Mouse (Mus musculus): ENCODE results near the gene Ctsz. TPM values are rescaled to one million over a fixed set of nuclear protein-coding genes. Genes with fewer than 3 reads are reported as not detected.

Ctsz gene
- polyA plus RNA-seq, 1 experiment from 2014 or later = 116 TPM

DNA sequence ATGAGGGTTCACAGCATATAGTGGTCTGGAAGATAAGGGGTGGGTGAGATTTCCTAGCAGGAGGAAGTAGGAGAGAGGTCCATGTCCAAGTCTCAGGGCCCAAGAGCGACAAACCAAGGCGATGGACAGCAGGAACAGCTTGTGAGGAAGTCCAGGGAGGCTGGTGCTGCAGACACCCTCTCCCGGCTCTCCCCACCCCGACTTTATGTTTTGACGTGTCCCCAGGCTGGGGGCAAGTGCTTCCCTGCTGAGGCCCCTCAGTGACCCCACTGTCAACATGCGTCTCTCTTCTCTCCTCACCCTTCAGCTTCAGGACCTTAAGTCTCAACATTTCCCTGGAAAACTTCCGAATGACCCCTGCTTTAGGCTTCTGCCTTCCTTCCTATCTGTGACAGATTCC lies 25.7 kb downstream of the Ctsz start:
- H3K27me3 ChIP-seq (ENCODE audit: low read depth, poor library complexity, severe bottlenecking) = no peaks in the 10 kb centered on the region
- H3K9me3 ChIP-seq (replicated peaks) = no peaks in the 10 kb centered on the region
- no peak overlapping the region for H3K27ac ChIP-seq (replicated peaks)
- peaks cover 6% of the 10 kb centered on the region; the same call in 1 of the 2 replicates for H3K36me3 ChIP-seq
- DNase-seq (ENCODE audit: low spot score) = no peak
- WGBS = 74% methylated on average over 7 of the region's 7 CpGs
- peaks cover 16% of the 10 kb centered on the region for H3K4me1 ChIP-seq
- no peak overlapping the region for H3K4me3 ChIP-seq

- WGBS = 68% methylated on average over 2 of the region's 2 CpGs
- no peak overlapping the region for H3K27ac ChIP-seq (replicated peaks)
- H3K36me3 ChIP-seq = no peaks in the 10 kb centered on the region
- H3K4me1 ChIP-seq = no peaks in the 10 kb centered on the region
- no peak for DNase-seq (ENCODE audit: low spot score)
- H3K27me3 ChIP-seq (ENCODE audit: low read depth, poor library complexity, severe bottlenecking) = no peaks in the 10 kb centered on the region
- H3K9me3 ChIP-seq (replicated peaks) = no peaks in the 10 kb centered on the region
- H3K4me3 ChIP-seq = no peak overlapping the region
These were observed 28.6 kb downstream of the Ctsz start for GRCm38 (mm10) chr2:174410222-174410621.

- H3K4me1 ChIP-seq = no peaks in the 10 kb centered on the region
- no peaks in the 10 kb centered on the region for H3K36me3 ChIP-seq
- H3K4me3 ChIP-seq = no peak overlapping the region
- H3K9me3 ChIP-seq (replicated peaks) = no peaks in the 10 kb centered on the region
- no peak overlapping the region for H3K27ac ChIP-seq (replicated peaks)
- no peak for DNase-seq (ENCODE audit: low spot score)
- no peaks in the 10 kb centered on the region for H3K27me3 ChIP-seq (ENCODE audit: low read depth, poor library complexity, severe bottlenecking)
- 83% methylated on average over 4 of the region's 4 CpGs for WGBS
These were observed 38.4 kb downstream of the Ctsz start for GRCm38 (mm10) chr2:174400396-174400795.

DNA sequence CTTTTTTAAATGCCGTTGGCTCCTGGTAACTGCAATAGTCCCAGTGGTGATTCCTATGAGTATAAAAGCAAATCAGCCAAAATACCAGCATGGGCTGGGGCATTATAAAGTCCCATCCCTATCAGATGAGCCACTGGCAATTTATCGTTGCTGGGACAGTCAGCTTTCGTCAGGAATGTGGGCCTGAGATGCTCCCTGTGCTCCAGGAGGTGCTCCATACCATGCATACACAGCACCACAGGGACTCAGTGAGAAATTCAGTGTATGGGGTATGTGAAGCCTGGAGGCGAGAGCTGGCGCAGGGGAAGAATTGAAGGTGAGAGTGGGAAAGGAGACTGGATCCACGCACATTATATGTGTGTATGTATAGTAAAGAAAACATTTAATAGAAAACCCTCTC lies 41.0 kb downstream of the Ctsz start:
- WGBS = 90% methylated on average over 6 of the region's 6 CpGs
- Histone ChIP-seq H3K27me3 (ENCODE audit: low read depth, poor library complexity, severe bottlenecking) (no peaks in the 10 kb centered on the region), H3K9me3 (replicated peaks) (no peaks in the 10 kb centered on the region), H3K4me1 (no peaks in the 10 kb centered on the region), H3K27ac (replicated peaks) (no peak overlapping the region), H3K4me3 (no peak overlapping the region), H3K36me3 (no peaks in the 10 kb centered on the region)
- no peak for DNase-seq (ENCODE audit: low spot score)

DNA sequence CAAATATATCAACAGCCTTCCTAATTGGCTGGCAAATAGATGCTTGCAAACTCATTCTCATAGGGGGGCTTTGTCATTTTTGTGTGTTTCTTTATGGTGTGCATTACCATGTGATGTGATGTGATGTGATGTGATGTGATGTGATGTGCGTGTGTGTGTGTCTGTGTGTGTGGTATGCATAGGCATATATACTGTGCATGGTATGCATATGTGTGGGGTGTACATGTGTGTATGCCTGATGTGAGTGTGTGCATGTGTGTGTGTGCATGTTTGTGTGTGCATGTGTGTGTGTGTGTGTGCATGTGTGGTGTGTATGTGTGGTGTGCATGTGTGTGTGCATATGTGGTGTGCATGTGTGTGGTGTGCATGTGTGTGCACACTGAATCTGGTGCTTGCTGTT lies 41.8 kb downstream of the Ctsz start:
- Histone ChIP-seq H3K27me3 (ENCODE audit: low read depth, poor library complexity, severe bottlenecking) (no peaks in the 10 kb centered on the region), H3K27ac (replicated peaks) (no peak overlapping the region), H3K4me1 (no peaks in the 10 kb centered on the region), H3K36me3 (no peaks in the 10 kb centered on the region), H3K9me3 (replicated peaks) (no peaks in the 10 kb centered on the region), H3K4me3 (no peak overlapping the region)
- DNase-seq (ENCODE audit: low spot score) = no peak
- WGBS = 84% methylated on average over 1 of the region's 1 CpGs

- H3K27ac ChIP-seq (replicated peaks) = no peak overlapping the region
- H3K9me3 ChIP-seq (replicated peaks) = no peaks in the 10 kb centered on the region; the same call in 1 of the 2 replicates
- H3K4me3 ChIP-seq = no peak overlapping the region
- no peak for DNase-seq (ENCODE audit: low spot score)
- no peaks in the 10 kb centered on the region for H3K27me3 ChIP-seq (ENCODE audit: low read depth, poor library complexity, severe bottlenecking)
- no peaks in the 10 kb centered on the region for H3K4me1 ChIP-seq
- 88% methylated on average over 10 of the region's 10 CpGs for WGBS
- H3K36me3 ChIP-seq = no peaks in the 10 kb centered on the region
These were observed 42.2 kb downstream of the Ctsz start for GRCm38 (mm10) chr2:174396643-174397042.

DNA sequence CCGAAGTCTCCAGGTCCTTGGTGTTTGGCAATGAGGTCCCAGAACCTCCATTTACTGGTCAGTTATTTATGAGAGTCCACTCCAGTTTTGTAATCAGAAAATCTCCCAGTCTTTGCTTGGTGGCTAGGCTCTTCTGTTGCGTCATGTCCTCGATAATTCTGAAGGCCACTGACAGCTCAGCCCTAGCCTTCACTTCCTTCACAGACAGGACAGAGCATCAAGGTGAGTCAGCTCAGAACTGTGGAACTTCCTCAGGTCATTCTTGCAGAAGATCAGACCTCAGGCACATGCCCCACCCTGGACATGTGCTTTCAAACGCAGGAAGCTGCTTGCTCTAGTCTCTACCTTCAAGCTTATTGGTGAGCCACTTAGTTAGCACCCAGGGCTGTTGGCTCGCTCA lies 45.5 kb downstream of the Ctsz start:
- no peaks in the 10 kb centered on the region for H3K27me3 ChIP-seq (ENCODE audit: low read depth, poor library complexity, severe bottlenecking)
- H3K27ac ChIP-seq (replicated peaks) = no peak overlapping the region
- 86% methylated on average over 5 of the region's 5 CpGs for WGBS
- no peaks in the 10 kb centered on the region for H3K36me3 ChIP-seq
- H3K4me1 ChIP-seq = no peaks in the 10 kb centered on the region
- no peak for DNase-seq (ENCODE audit: low spot score)
- no peaks in the 10 kb centered on the region; the same call in 1 of the 2 replicates for H3K9me3 ChIP-seq (replicated peaks)
- H3K4me3 ChIP-seq = no peak overlapping the region

DNA sequence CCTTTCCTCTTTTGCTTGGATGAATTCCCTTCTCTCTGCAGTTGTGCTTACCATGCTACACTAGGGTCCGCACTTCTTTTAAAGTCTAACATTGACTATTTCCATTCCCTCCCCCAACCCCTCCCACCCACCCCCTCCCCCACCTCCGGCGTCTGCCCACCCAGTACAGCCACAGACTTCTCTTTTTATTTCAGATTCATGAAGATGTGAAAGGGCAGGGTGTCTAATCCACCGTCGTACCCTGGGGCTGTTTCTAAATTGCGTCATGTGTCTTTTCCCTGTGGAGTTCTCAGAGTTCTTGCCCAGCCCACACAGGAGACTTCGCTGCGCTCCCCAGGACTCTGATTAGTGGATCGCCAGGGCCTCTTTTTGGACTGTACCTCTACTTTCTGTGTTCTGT lies 46.3 kb downstream of the Ctsz start:
- no peaks in the 10 kb centered on the region for H3K27me3 ChIP-seq (ENCODE audit: low read depth, poor library complexity, severe bottlenecking)
- H3K4me3 ChIP-seq = no peak overlapping the region
- 80% methylated on average over 9 of the region's 9 CpGs for WGBS
- H3K27ac ChIP-seq (replicated peaks) = no peak overlapping the region
- no peaks in the 10 kb centered on the region; the same call in 1 of the 2 replicates for H3K9me3 ChIP-seq (replicated peaks)
- H3K4me1 ChIP-seq = no peaks in the 10 kb centered on the region
- no peak for DNase-seq (ENCODE audit: low spot score)
- no peaks in the 10 kb centered on the region for H3K36me3 ChIP-seq

DNA sequence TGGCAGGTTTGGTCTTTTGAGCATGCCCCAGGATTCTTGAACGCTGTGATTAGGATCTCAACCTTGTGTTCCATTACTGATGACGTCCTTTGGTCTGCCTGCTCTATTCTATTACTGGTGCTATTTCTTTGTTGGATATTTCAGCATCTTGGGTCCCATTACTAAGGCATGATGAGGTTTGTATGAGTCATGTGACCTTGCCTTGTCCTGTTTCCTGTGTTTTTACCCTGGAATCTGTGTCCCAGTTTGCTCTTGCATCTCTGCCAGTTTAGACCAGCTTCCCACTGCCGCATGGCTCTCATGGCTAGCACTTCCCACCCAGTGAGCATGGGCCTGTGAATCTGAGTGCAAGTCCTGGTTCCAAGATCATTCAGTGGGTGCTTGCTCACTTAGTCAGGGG lies 46.9 kb downstream of the Ctsz start:
- no peak for DNase-seq (ENCODE audit: low spot score)
- 84% methylated on average over 3 of the region's 3 CpGs for whole genome bisulfite sequencing

DNA sequence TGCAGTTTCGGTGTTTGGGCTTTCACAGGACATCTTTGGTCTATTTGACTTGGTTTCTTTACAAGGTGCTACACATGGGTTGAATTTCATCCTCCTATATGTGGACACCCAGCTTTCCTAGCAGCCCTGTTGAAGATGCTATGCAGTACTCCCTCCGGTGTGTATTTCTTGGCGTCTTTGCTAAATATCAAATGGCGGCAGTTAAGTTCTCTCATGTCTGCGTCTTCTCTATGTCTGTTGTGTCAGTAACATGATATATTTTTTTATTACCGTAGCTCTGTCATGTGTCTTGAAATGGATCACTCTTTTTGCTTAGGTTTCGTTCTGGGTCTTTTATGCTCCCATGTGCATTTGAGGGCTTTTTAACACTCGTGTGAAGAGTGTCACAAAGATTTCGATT lies 57.8 kb downstream of the Ctsz start:
- H3K27me3 ChIP-seq (ENCODE audit: low read depth, poor library complexity, severe bottlenecking) = no peaks in the 10 kb centered on the region
- no peak for DNase-seq (ENCODE audit: low spot score)
- 91% methylated on average over 9 of the region's 9 CpGs for whole genome bisulfite sequencing

More for the DNA sequence above, 46.9 kb downstream of the Ctsz start:
- no peaks in the 10 kb centered on the region for H3K4me1 ChIP-seq
- H3K4me3 ChIP-seq = no peak overlapping the region
- H3K27me3 ChIP-seq (ENCODE audit: low read depth, poor library complexity, severe bottlenecking) = no peaks in the 10 kb centered on the region
- no peaks in the 10 kb centered on the region for H3K36me3 ChIP-seq
- no peak overlapping the region for H3K27ac ChIP-seq (replicated peaks)
- no peaks in the 10 kb centered on the region; the same call in 1 of the 2 replicates for H3K9me3 ChIP-seq (replicated peaks)

More for the DNA sequence above, 57.8 kb downstream of the Ctsz start:
- Histone ChIP-seq H3K36me3 (no peaks in the 10 kb centered on the region), H3K27ac (replicated peaks) (no peak overlapping the region), H3K4me1 (no peaks in the 10 kb centered on the region), H3K4me3 (no peak overlapping the region), H3K9me3 (replicated peaks) (no peaks in the 10 kb centered on the region)

Other genes with a start within 250 kb of the Ctsz start
- 1,043 and 1,067 TPM in 2 replicates for gene Gnas, start 154.7 kb downstream of the Ctsz start, polyA plus RNA-seq (2016; fragmentation: Nextera tagmentation; extraction: Ambion mirVana)
- 12.7 and 15.2 TPM in 2 replicates for gene Gm20721, start 92.3 kb downstream of the Ctsz start, polyA plus RNA-seq (2016; fragmentation: Nextera tagmentation; extraction: Ambion mirVana)
- gene Nelfcd, start 23.2 kb downstream of the Ctsz start, polyA plus RNA-seq (2016; fragmentation: Nextera tagmentation; extraction: Ambion mirVana) = 193 and 195 TPM in 2 replicates
- 4.3 and 6.1 TPM in 2 replicates for gene Tubb1, start 11.7 kb upstream of the Ctsz start, polyA plus RNA-seq (2016; fragmentation: Nextera tagmentation; extraction: Ambion mirVana)
- gene Atp5e, start 25.1 kb upstream of the Ctsz start, polyA plus RNA-seq (2016; fragmentation: Nextera tagmentation; extraction: Ambion mirVana) = 569 and 605 TPM in 2 replicates
- gene Prelid3b, start 34.0 kb upstream of the Ctsz start, polyA plus RNA-seq (2016; fragmentation: Nextera tagmentation; extraction: Ambion mirVana) = 125 and 132 TPM in 2 replicates
- not detected in 2 replicates for gene Zfp831, start 204.5 kb upstream of the Ctsz start, polyA plus RNA-seq (2016; fragmentation: Nextera tagmentation; extraction: Ambion mirVana)